Mouse (Mus musculus) yolk sac, embryonic 10.5 days (tissue): Measurements from ENCODE around the gene Mmp20.

ENCODE experiments used
- DNase-seq: peaks from one replicate; pipeline ENCODE4 v3.0.0-alpha.2; 2017; ENCODE audit warnings: low spot score

Mmp20 gene

GRCm38 (mm10) chr9:7689799-7690198, 61.8 kb downstream of the Mmp20 start:
- DNase-seq = no peak

- DNase-seq = no peak
These were observed 63.8 kb downstream of the Mmp20 start, which contains the start of gene Mmp7 for GRCm38 (mm10) chr9:7691790-7692189. Gene Mmp7 (plus strand): TSS chr9:7692090.

- DNase-seq = no peak
These were observed 65.9 kb downstream of the Mmp20 start for GRCm38 (mm10) chr9:7693961-7694360.

- no peak for DNase-seq
These were observed 67.6 kb downstream of the Mmp20 start for GRCm38 (mm10) chr9:7695646-7696045.

- DNase-seq = no peak
These were observed 80.7 kb downstream of the Mmp20 start for GRCm38 (mm10) chr9:7708698-7709097.

GRCm38 (mm10) chr9:7711196-7711595, 83.2 kb downstream of the Mmp20 start:
- DNase-seq = no peak

- DNase-seq = peak; percentile 10
These were observed 86.3 kb downstream of the Mmp20 start for GRCm38 (mm10) chr9:7714062-7714907.

GRCm38 (mm10) chr9:7714908-7715175, 86.8 kb downstream of the Mmp20 start:
- DNase-seq = no peak

- DNase-seq = no peak
These were observed 93.5 kb downstream of the Mmp20 start for GRCm38 (mm10) chr9:7721543-7721942.
